Mouse (Mus musculus) retina, adult 2 months (tissue): ENCODE data around the gene Nfatc4.

Source experiments
- DNase-seq: peaks from one replicate; pipeline ENCODE4 v3.0.0-alpha.2; 2012; ENCODE audit warnings: low read depth, low spot score

Gene Nfatc4

DNA sequence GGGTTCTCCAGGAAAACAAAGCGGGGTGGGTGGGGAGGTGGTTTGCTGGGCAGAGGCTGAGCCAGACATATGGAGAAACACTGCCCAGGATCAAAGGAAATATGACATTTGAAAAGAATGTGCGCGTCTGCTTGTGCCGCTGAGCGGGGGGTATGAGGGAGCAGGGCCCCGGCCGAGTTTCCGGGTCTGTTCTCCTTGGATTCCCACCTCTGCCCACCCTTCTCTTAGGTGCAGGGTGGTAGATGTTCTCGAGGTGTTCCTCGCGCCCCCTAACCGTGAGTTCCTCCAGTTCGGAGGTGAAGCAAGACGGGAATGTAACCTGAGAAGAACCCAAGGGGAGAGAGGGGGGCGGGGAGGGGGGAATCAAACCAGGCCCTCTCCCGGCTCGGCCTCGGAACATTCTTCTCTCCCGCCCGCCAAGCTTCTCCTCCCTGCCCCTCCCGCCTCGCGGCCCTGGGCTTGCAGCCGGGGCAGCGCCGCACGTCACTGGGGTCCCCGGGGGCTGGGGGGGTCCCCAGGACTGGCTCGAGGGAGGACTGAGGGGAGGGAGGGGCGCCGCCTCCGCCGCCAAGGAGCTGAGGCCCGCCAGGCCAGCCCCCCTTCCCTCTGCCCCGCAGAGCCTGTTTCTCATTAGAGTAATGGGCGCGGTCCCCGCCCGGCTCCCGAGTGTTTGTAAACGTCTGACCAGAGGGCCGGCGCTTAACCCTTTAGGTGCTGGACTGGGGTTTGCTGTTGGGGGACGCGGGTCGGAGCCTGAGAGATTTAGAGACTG lies at the start of gene Nfatc4:
Gene Nfatc4 (plus strand): TSS at position 154 of the 772 bp plus-strand sequence.
- DNase-seq, result no peak

DNA sequence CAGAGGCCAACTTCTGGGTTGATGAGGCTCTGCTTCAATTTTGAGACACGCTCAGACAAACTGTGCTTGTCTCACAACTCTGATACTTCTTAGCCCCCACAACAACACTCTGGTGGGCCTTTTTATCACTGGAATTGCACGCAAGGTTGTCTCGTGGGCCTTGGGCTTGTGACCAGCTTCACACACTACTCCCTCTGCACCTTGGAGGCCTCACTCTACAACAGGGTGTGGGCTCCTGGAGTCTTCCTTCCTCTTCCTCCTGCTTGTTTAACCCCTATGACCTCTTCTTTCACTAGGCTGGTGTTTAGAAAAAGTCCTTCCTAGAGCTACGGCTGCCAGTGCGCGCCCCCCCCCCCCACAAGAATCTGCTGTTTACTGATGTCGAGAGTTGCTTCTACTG lies 46.2 kb upstream of the Nfatc4 start:
- DNase-seq, result no peak

DNA sequence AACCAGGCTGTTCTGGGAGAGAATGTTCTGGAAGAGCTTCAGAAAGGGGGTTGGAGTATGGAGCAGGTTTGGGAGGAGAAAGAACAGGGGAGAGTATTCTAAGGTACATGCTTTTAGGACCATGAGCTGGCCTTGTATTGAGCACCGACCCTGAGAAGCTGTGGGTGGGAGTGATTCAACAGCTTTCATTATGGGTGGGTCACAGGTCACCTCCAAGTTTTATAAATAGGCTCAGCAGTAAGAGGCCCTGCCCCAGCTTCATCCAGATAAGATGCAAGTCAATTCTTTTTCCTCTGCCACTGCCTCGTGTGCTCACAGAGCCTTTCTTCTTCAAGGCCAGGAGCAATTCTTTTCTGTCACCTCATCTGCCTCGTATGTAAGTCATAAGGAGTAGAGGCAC lies 45.8 kb upstream of the Nfatc4 start:
- no peak for DNase-seq

GRCm38 (mm10) chr14:55777806-55778205 lies 45.1 kb upstream of the Nfatc4 start:
- DNase-seq, result no peak

- no peak for DNase-seq
Measured at GRCm38 (mm10) chr14:55778686-55779085, 44.3 kb upstream of the Nfatc4 start.

GRCm38 (mm10) chr14:55779656-55780055 lies 43.3 kb upstream of the Nfatc4 start:
- DNase-seq, result no peak

DNA sequence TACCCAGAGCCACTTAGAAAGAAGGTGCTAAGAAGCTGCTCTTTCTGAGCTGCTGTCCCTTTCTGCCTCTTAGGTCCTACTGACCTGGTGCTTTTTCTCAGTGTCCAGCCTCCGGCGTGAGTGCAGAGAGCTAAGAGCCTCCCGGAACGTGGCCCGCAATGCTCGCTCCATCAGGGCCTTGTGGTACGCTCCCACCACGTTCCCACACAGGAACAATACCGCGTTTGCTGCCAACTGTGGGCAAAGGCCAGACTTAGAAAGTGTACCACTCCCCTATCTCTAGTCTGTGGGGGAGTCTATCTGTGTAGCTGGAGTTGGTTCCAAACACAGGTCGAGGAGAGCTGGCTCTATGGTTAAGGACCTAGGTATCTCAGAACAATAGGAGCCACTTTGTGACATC lies 42.2 kb upstream of the Nfatc4 start:
- no peak for DNase-seq

- peak; percentile 55 for DNase-seq
Measured at GRCm38 (mm10) chr14:55781310-55781709, 41.6 kb upstream of the Nfatc4 start.

DNA sequence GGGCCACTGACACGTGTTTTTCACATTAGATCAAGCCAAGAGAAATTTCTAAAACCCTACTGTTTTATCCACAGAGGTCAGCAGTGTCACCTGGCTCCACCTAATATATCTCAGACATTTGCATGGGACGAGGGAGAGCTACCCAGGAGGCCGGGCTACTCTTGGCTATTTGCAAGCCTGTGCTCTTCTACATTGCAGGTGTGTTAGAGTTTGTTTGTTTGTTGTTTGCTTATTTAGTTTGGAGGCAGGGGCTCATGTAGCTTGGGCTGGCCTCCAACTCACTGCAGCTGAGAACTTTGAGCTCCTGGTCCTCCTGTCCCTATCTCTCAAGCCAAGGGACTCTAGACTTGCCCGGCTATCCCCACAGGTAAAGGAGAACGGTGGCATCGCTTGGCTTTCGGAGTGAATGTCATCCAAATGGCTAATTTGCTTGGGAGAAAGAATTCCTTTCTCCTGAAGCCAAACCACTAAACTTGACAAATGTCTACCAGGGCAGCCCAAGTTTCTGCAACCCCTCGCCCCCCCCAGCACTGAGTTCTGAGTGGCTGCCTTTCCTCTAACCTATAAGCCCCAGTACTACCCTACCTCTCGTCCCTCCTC lies 40.5 kb upstream of the Nfatc4 start:
- no peak for DNase-seq

DNA sequence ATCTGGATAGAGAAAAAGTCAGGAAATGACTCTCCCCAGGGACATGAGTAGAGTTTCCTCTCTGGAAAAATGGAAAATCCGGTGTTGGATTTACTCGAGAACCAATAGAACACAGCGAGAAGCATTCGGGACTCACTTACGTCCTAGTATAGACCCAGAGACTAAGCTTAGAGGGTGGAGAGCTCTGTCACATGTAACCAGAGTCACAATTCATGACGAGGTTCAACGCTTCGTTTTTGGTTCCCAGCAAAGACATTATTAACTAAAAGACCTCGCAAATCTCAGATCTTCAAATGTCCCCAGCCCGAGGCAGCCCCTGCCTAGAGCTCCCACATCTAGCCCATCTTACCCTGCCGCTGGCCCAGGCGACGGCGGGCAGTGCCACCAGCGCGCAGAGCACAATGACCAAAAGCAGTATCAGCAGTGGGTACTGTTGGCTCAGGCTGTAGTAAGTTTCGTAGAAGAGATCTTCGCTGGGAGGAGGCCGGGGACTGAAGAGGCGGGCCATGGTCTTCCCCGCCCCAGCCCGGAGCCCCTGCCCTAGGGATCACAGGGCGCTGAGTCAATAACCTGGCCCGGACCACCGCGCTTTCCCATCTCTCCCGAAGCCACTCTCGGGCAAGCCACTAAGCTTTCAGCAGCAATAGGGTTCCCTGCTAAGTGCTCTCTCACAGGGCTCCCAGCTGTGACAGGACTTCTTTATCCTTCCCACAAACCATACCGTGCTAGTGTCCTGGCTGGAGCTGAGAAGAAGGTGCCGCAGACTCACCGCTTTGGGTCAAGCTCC lies 39.6 kb upstream of the Nfatc4 start:
- DNase-seq, result no peak

GRCm38 (mm10) chr14:55783958-55784235 lies 39.0 kb upstream of the Nfatc4 start, which contains the start of gene Adcy4:
TSS of gene Adcy4 (minus strand) at chr14:55784095.
- DNase-seq, result no peak

DNA sequence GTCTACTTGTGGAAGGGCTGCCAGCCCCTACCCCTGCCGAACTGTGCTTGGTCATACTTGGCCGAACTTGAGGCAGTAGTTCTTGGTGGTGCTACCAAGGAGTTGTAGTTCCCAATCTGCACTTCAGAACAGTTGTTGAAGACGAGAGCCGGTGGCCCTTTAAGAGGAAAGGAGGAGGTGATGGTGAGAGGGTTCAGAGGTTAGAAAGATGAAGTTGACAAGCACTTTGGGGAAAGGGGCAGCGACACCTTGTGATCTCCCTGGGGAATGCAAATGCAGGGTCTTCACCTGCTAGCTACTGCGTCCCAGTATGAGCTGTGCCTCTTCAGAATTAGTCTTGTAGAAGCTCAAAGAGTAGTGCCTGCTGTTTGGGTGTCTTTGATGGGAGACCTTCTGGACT lies 37.7 kb upstream of the Nfatc4 start:
- no peak for DNase-seq

DNA sequence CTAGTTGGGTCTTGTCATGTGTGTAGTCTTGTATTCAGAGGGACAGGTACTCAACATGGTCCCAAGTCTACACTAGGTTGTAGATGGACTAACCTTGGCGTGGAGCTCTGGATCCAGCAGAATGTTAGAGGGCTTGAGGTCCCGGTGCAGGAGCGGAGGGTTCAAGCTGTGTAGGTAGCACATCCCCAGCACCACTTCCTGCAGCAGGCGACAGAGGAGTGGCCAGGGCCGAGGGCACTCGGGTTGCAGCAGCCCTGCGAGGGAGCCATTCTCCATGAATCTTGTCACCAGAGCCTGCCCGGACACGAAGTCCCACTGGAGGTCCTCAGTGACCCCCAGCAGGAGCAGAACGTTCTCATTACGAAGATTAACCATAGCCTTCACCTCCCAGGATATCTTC lies 35.2 kb upstream of the Nfatc4 start:
- no peak for DNase-seq

DNA sequence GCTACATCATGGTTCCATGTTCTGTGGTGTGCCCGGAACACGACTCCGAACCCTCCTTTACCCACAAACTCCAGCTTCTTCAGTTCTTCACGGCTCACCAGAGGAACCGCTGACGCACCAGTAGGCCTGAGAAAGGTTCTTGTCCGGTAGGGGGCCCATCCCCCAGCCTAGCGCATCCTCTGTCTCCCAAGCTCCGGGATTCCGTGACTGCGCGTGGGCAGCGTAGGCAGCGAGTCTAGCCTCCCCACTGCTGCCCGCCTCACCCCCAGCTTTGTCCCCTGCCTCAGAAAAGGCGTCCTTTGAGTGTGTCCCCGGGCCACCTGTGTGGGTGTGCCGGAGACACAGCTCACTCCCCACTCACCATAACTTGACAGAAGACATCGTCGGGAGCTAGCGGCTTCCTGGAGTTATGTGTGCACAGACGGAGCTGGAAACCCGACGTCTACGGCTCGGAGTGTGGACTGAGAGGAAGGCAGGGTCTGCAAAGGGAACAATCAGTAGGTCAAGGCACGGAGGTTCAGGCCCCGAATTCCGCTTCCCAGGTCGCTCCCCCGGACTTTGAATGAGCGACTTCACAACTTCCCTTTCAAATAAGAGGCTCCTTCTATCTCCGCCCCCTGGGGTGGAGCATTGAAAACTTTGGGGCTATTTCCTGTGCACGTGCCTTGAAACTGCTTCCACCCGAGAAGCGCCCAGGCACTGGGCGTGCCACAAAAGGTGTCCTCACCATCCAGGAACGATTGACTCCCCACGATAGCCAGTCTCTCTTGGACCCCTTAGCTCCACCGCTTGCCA lies 34.5 kb upstream of the Nfatc4 start, which contains the start of gene Ripk3:
Gene Ripk3 (minus strand): TSS at position 610 of the 795 bp plus-strand sequence.
- no peak for DNase-seq

DNA sequence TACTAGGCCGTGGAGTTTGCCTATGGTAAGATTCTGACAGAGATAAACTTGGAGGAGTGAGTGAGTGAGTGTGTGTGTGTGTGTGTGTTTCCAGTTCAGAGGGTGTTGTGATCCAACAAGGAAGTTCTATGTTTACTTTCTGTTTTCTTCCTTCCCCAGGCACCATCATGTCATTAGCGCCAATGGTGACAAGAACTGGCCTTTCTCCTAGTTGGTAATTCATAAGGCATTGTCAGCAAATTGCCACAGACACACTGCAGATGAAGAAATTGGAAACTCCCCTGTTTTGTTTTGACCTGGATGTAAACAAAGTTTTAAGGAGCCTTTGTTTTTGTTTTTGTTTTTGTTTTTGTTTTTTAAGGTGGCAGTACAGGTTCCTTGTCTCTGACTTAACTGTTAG lies 29.5 kb upstream of the Nfatc4 start:
- DNase-seq, result no peak

GRCm38 (mm10) chr14:55793946-55794345 lies 29.0 kb upstream of the Nfatc4 start:
- no peak for DNase-seq

DNA sequence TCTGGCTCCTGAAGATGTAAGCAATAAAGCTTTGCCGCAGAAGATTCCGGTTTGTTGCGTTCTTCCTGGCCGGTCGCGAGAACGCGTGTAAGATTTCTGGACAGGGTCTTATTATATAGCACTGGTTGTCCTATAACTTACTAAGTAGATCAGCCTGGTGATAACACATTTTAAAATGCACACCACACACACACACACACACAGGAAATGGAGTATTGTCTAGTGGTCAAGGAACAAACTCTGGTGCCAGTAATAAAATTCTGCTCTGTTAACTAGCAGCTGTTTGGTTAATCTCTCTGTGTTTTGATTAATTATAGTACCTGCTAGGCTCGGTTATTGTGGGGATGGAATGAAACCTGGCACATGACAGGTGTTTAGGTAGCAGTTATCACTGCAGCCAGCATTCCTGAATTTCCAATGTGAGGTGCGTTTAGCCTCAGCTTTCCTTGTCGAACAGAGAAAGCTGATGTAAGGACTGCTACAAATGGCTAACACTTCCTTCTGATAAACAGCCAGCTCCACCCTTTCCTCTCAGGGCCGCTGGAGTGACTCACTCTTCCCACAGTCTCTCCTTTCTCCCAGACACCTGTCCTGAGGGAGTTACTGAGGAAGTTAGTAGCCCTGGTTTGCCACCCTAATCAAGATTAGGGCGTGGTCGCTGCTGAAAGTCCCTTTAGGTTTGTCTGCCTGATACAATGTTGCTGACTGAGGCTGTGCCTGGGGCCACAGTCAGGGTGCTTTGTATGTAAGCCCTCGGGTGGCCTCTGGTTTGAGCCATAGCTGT lies 27.4 kb upstream of the Nfatc4 start:
- DNase-seq, result no peak

GRCm38 (mm10) chr14:55814885-55815284 lies 8.1 kb upstream of the Nfatc4 start:
- peak; percentile 90 for DNase-seq

- no peak for DNase-seq
Measured at GRCm38 (mm10) chr14:55815310-55815751, 7.6 kb upstream of the Nfatc4 start.

- no peak for DNase-seq
Measured at GRCm38 (mm10) chr14:55819845-55820405, 3.0 kb upstream of the Nfatc4 start.

GRCm38 (mm10) chr14:55820576-55820975 lies 2.4 kb upstream of the Nfatc4 start:
- DNase-seq, result no peak
